Mouse (Mus musculus) embryonic fibroblast, embryonic 13.5 days (primary cell): ENCODE results near the gene Olfr1393.

Experiments
- CTCF ChIP-seq: IDR thresholded peaks from 2 replicates; pipeline ENCODE4 v1.5.1; 2011; ENCODE audit warnings: mild to moderate bottlenecking, control low read depth, low read length, moderate library complexity, borderline replicate concordance; ENCODE audit not compliant: insufficient read depth
- POLR2A ChIP-seq: IDR thresholded peaks from 2 replicates; pipeline ENCODE4 v1.6.1; 2011; ENCODE audit warnings: low read depth, mild to moderate bottlenecking, control low read depth, low read length, moderate library complexity

DNA sequence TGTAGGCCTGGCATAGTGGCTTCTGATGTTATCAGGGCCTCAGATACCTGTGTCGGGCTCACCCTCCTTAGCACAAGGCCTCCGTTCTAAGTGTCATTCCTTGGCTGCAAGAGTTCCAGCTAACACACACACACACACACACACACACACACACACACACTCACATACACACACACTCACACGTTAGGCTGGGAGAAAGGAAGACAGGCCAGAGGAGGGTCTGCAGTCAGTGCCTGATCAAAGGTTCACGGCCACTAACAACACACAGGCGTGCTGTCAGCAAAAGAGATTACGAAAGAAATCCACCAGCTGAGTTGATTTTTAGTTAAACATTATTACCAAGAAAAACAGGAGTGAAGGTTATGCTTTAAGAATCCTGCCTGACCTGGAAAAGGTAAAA lies 11.4 kb upstream of the Olfr1393 start:
- TF ChIP-seq CTCF = no peak
- no peak for TF ChIP-seq POLR2A
